Mouse (Mus musculus) embryonic facial prominence, embryonic 15.5 days (tissue): ENCODE data around the gene Acbd3. TPM values are rescaled to one million over a fixed set of nuclear protein-coding genes. Genes with fewer than 3 reads are reported as not detected.
A peak's percentile ranks its signal among the peaks of the same experiment; 100 is the strongest.

Experiments used
- ATAC-seq: fragments of 200-750 bp; cut with Nextera tagmentation; 2 replicates; pipeline ENCODE4 v1.8.0; 2017; ENCODE audit warnings: low read depth, moderate TSS enrichment; ENCODE audit not compliant: insufficient number of reproducible peaks, low FRiP score, low TSS enrichment
- H3K27ac ChIP-seq: fragments of 300-500 bp; sonication (generic); replicated peaks from 2 replicates; pipeline ENCODE4 v1.5.1; 2015; ENCODE audit warnings: mild to moderate bottlenecking, inconsistent platforms
- H3K27me3 ChIP-seq: fragments of 300-500 bp; sonication (generic); 2 replicates; pipeline ENCODE4 v1.6.1; 2015; ENCODE audit warnings: inconsistent platforms
- H3K36me3 ChIP-seq: fragments of 300-500 bp; sonication (generic); 2 replicates; pipeline ENCODE4 v1.6.1; 2015; ENCODE audit warnings: mild to moderate bottlenecking, inconsistent platforms
- H3K4me1 ChIP-seq: fragments of 300-500 bp; sonication (generic); 2 replicates; pipeline ENCODE4 v1.6.1; 2015; ENCODE audit warnings: inconsistent platforms
- H3K4me2 ChIP-seq: fragments of 300-500 bp; sonication (generic); replicated peaks from 2 replicates; pipeline ENCODE4 v1.6.1; 2015; ENCODE audit warnings: mild to moderate bottlenecking, inconsistent platforms
- H3K4me3 ChIP-seq: fragments of 300-500 bp; sonication (generic); replicated peaks from 2 replicates; pipeline ENCODE4 v1.5.1; 2015; ENCODE audit warnings: mild to moderate bottlenecking, inconsistent platforms
- H3K9ac ChIP-seq: fragments of 300-500 bp; sonication (generic); 2 replicates; pipeline ENCODE4 v1.6.1; 2015; ENCODE audit warnings: inconsistent platforms
- H3K9me3 ChIP-seq: fragments of 300-500 bp; sonication (generic); replicated peaks from 2 replicates; pipeline ENCODE4 v1.6.1; 2016; ENCODE audit warnings: inconsistent platforms
- WGBS: fragments of 180-500 bp; shearing (Covaris S2); methylation state at CpG from one replicate; pipeline ENCODE4 v1.1.7; 2015; 5-methylcytosine and 5-hydroxymethylcytosine counted together
- polyA plus RNA-seq: library from polyadenylated mRNA; unstranded; fragments of >200 nt; fragmentation: Nextera tagmentation; extraction: Ambion mirVana; gene quantifications from 2 replicates; pipeline ENCODE4 v1.2.1, GENCODE M21; 2015

Acbd3 gene
- polyA plus RNA-seq, 1 experiment from 2014 or later: 26.8 TPM

DNA sequence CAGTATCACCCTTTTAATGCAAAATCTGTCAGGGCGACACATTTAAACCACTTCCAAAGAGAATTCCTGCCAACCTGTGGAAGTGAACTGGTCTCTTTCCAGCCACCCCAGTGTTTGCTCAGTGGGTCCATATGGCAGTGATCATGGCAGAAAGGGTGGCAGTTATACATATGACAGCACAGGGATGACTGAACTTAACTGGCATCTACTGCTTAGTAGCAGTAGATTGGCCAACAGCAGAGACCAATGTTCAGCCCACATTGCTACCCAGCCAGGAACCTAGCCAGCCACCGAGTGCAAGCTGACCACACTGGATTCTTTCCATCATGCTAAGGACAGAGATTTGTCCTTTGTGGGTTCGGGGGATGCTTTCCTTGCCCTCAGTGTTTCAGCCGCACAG, 67.0 kb downstream of the Acbd3 start:
- Histone ChIP-seq H3K4me1 (peaks cover 10% of the 10 kb centered on the region), H3K27me3 (no peaks in the 10 kb centered on the region), H3K27ac (no peak overlapping the region), H3K9ac (no peak overlapping the region), H3K4me3 (no peak overlapping the region), H3K9me3 (no peaks in the 10 kb centered on the region), H3K36me3 (no peaks in the 10 kb centered on the region), H3K4me2 (no peak overlapping the region)
- WGBS: 81% methylated on average over 4 of the region's 4 CpGs
- no peak for ATAC-seq

GRCm38 (mm10) chr1:180793445-180794117, 67.7 kb downstream of the Acbd3 start:
- Histone ChIP-seq H3K4me2 (peak overlapping the region; percentile 71), H3K4me1 (peaks cover 10% of the 10 kb centered on the region), H3K27me3 (no peaks in the 10 kb centered on the region), H3K9ac (peak overlapping the region; percentile 18; the same call in 1 of the 2 replicates), H3K27ac (0 out of 2 replicates have a peak overlapping the region, but pooled peaks have one; percentile 7), H3K36me3 (no peaks in the 10 kb centered on the region), H3K4me3 (peak overlapping the region; percentile 42), H3K9me3 (no peaks in the 10 kb centered on the region)
- 13% methylated on average over 18 of the region's 18 CpGs for WGBS
- ATAC-seq: peak; percentile 35; the same call in 1 of the 2 replicates

DNA sequence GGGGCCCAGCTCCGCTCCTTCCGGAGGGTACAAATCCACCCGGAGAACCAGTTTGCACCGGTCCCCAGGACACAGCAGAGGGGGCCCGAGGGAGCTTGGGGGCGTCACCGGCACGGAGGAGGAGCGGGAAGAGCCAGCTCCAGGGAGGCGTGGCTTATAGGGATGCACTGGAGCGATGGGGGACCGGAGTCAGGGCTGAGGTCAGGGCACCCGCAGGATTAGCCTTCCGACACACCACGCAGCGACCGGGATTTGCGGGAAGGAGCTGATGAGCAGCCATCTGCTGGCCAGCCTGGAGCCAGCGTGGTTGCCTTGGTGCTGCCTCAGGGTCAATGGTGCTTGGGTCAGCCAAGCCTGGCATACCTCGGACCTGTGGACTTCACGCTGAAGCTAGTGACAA, 68.3 kb downstream of the Acbd3 start:
- peak overlapping the region; percentile 71 for H3K4me2 ChIP-seq
- peaks cover 10% of the 10 kb centered on the region for H3K4me1 ChIP-seq
- 2% methylated on average over 21 of the region's 21 CpGs for WGBS
- no peaks in the 10 kb centered on the region for H3K27me3 ChIP-seq
- peak overlapping the region; percentile 18; the same call in 1 of the 2 replicates for H3K9ac ChIP-seq
- peak overlapping the region; percentile 42 for H3K4me3 ChIP-seq
- no peaks in the 10 kb centered on the region for H3K9me3 ChIP-seq
- ATAC-seq: peak; percentile 82
- 0 out of 2 replicates have a peak overlapping the region, but pooled peaks have one; percentile 7 for H3K27ac ChIP-seq
- H3K36me3 ChIP-seq: no peaks in the 10 kb centered on the region

- 91% methylated on average over 5 of the region's 5 CpGs for WGBS
- H3K27ac ChIP-seq: no peak overlapping the region
- no peak overlapping the region for H3K4me3 ChIP-seq
- peaks cover 9% of the 10 kb centered on the region for H3K4me1 ChIP-seq
- no peak for ATAC-seq
- H3K9me3 ChIP-seq: no peaks in the 10 kb centered on the region
- H3K4me2 ChIP-seq: no peak overlapping the region
- H3K36me3 ChIP-seq: peaks cover 27% of the 10 kb centered on the region
- no peaks in the 10 kb centered on the region for H3K27me3 ChIP-seq
- H3K9ac ChIP-seq: no peak overlapping the region
Observed at GRCm38 (mm10) chr1:180798660-180799059, 72.8 kb downstream of the Acbd3 start.

DNA sequence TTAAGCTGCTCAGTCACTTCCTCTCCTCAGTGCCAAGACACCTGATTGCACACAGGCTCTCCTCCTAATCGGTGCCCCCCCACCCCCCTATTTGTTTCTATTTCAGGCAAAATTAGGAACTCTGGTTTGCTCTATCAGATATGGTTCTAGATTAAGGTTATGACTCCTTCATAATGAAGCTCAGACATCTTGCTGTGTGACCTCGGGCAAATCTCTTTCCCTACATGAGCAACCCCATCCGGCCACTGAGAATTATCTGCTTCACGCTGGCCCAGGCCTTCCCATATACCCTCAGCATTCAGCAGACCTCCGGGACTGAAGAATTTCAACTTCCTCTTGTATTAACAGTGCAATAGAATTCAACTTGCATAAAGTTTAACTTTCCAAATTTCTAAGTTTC, 73.4 kb downstream of the Acbd3 start:
- H3K27me3 ChIP-seq: no peaks in the 10 kb centered on the region
- whole genome bisulfite sequencing: 80% methylated on average over 5 of the region's 5 CpGs
- H3K4me2 ChIP-seq: no peak overlapping the region
- H3K27ac ChIP-seq: no peak overlapping the region
- no peak overlapping the region for H3K4me3 ChIP-seq
- H3K9ac ChIP-seq: no peak overlapping the region
- no peak for ATAC-seq
- H3K36me3 ChIP-seq: peaks cover 33% of the 10 kb centered on the region
- no peaks in the 10 kb centered on the region for H3K9me3 ChIP-seq
- peaks cover 3% of the 10 kb centered on the region for H3K4me1 ChIP-seq

- Histone ChIP-seq H3K27ac (no peak overlapping the region), H3K4me2 (no peak overlapping the region), H3K9me3 (no peaks in the 10 kb centered on the region), H3K4me1 (no peaks in the 10 kb centered on the region), H3K4me3 (no peak overlapping the region), H3K27me3 (no peaks in the 10 kb centered on the region), H3K9ac (no peak overlapping the region), H3K36me3 (peaks cover 41% of the 10 kb centered on the region)
- ATAC-seq: no peak
- 87% methylated on average over 5 of the region's 5 CpGs for WGBS
Observed at GRCm38 (mm10) chr1:180800022-180800421, 74.2 kb downstream of the Acbd3 start.

DNA sequence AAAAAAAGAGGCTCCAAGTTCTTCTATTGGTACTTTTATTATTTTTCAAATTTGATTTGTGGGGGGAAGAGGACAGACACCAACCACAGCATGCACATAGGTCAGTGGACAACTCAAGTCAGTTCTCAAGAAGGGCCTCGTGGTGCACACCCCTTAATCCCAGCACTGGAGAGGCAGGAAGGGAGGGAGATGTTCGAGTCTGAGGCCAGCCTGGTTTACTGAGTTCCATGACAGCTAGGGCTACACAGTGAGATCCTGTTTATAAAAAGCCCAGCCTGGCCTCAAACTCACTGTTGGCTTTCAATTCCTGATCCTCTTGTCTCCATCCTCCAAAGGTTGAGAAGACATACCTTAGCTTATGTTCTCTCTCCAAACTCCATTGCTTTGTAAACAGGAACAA, 75.0 kb downstream of the Acbd3 start:
- Histone ChIP-seq H3K9me3 (no peaks in the 10 kb centered on the region), H3K9ac (no peak overlapping the region), H3K4me2 (no peak overlapping the region), H3K36me3 (peaks cover 49% of the 10 kb centered on the region), H3K4me1 (no peaks in the 10 kb centered on the region), H3K27ac (no peak overlapping the region), H3K4me3 (no peak overlapping the region), H3K27me3 (no peaks in the 10 kb centered on the region)
- 58% methylated on average over 2 of the region's 2 CpGs for WGBS
- no peak for ATAC-seq

DNA sequence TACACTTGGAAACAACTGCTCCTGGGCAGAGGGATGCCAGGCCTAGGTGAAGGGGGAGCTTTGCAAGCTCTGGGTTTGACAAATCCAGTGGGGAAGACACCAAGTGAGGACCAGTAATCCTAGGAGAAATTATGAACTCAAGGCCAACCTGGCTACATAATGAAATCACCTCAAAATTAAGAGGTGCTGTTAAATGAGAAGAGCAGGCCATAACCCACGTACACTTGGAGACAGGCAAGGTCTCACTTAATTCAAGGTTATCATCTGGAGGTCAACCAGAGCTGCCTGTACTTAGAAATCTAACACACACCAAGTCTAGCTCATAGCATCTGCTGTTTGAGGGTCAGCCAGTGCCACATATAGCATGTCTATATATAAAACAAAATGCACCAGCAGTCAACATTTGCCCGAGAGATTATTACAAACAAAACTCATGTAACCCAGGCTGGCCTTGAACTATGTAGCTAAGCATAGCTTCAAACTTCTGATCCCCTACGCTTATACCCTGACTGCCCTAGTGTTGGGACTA, 75.7 kb downstream of the Acbd3 start:
- Histone ChIP-seq H3K27me3 (no peaks in the 10 kb centered on the region), H3K4me3 (no peak overlapping the region), H3K9ac (no peak overlapping the region), H3K4me1 (0 out of 2 replicates have a peak, but pooled peaks cover under 1% of the 10 kb centered on the region), H3K9me3 (no peaks in the 10 kb centered on the region), H3K36me3 (peaks cover 56% of the 10 kb centered on the region), H3K4me2 (no peak overlapping the region), H3K27ac (no peak overlapping the region)
- no peak for ATAC-seq
- 79% methylated on average over 3 of the region's 3 CpGs for WGBS

Other genes with a start within 250 kb of the Acbd3 start
- gene Stum, start 242.5 kb upstream of the Acbd3 start, polyA plus RNA-seq: 3.8 and 5.2 TPM in 2 replicates
- 99.0 and 102 TPM in 2 replicates for gene Parp1, start 157.1 kb upstream of the Acbd3 start, polyA plus RNA-seq
- gene Lin9, start 84.9 kb upstream of the Acbd3 start, polyA plus RNA-seq: 13.9 and 15.8 TPM in 2 replicates
- 0.11 and 0.14 TPM in 2 replicates for gene Mixl1, start 29.0 kb upstream of the Acbd3 start, polyA plus RNA-seq
- 2,445 and 2,695 TPM in 2 replicates for gene H3f3a, start 87.9 kb downstream of the Acbd3 start, polyA plus RNA-seq
- 37.5 and 38.9 TPM in 2 replicates for gene Sde2, start 125.1 kb downstream of the Acbd3 start, polyA plus RNA-seq
- gene Lefty2, start 167.1 kb downstream of the Acbd3 start, polyA plus RNA-seq: 0.24 and 0.32 TPM in 2 replicates
- 96.9 and 105 TPM in 2 replicates for gene Pycr2, start 178.2 kb downstream of the Acbd3 start, polyA plus RNA-seq
- 4.0 and 4.6 TPM in 2 replicates for gene Lefty1, start 209.0 kb downstream of the Acbd3 start, polyA plus RNA-seq
- 17.3 and 18.5 TPM in 2 replicates for gene Tmem63a, start 216.3 kb downstream of the Acbd3 start, polyA plus RNA-seq